Mouse (Mus musculus) heart, postnatal 14 days (tissue): ENCODE results near the gene Fmo5. TPM values are rescaled to one million over a fixed set of nuclear protein-coding genes. Genes with fewer than 3 reads are reported as not detected.

Experiments used
- DNase-seq, 2 experiments: peaks; one replicate each; pipeline ENCODE4 v3.0.0; 2021 to 2022
- intact Hi-C: fragments of 180-260 bp; cut with DNase I; formaldehyde crosslinking; loops from one replicate; pipeline ENCODE4 v1.15.1; 2025
- total RNA-seq, 2 experiments: library from RNA; stranded (reverse); gene quantifications; 2 replicates each; pipeline ENCODE4 v1.2.3; 2021

The Fmo5 gene
- total RNA-seq, 2 experiments from 2014 or later = 8.0 to 9.6 TPM

GRCm38 (mm10) chr3:97627893-97628292 is 711 bp upstream of the Fmo5 start:
- intact Hi-C loops = no loop called here

GRCm38 (mm10) chr3:97629941-97630340 is 1.3 kb downstream of the Fmo5 start:
- intact Hi-C loops = no loop called here
- no peak for DNase-seq

More at GRCm38 (mm10) chr3:97627893-97628292, 711 bp upstream of the Fmo5 start:
- DNase-seq = no peak

- intact Hi-C loops = no loop called here
Measured at GRCm38 (mm10) chr3:97630746-97631145, 2.1 kb downstream of the Fmo5 start.

GRCm38 (mm10) chr3:97631258-97631860 is 2.8 kb downstream of the Fmo5 start:
- intact Hi-C loops = no loop called here
- no peak for DNase-seq

More at GRCm38 (mm10) chr3:97630746-97631145, 2.1 kb downstream of the Fmo5 start:
- DNase-seq = no peak

- no peak for DNase-seq
- intact Hi-C loops = no loop called here
Measured at GRCm38 (mm10) chr3:97633456-97633855, 4.9 kb downstream of the Fmo5 start.

GRCm38 (mm10) chr3:97634288-97634761 is 5.7 kb downstream of the Fmo5 start:
- intact Hi-C loops = no loop called here
- DNase-seq = peak; percentile 76 to 78

- intact Hi-C loops = no loop called here
- DNase-seq = no peak
Measured at GRCm38 (mm10) chr3:97641396-97641795, 12.8 kb downstream of the Fmo5 start.

- DNase-seq = no peak
- intact Hi-C loops = no loop called here
Measured at GRCm38 (mm10) chr3:97642001-97642400, 13.4 kb downstream of the Fmo5 start.

- intact Hi-C loops = no loop called here
- no peak for DNase-seq
Measured at GRCm38 (mm10) chr3:97648518-97648917, 19.9 kb downstream of the Fmo5 start.

GRCm38 (mm10) chr3:97649022-97649421 is 20.4 kb downstream of the Fmo5 start:
- no peak for DNase-seq
- intact Hi-C loops = no loop called here

- DNase-seq = no peak
- intact Hi-C loops = no loop called here
Measured at GRCm38 (mm10) chr3:97649469-97649868, 20.9 kb downstream of the Fmo5 start.

- intact Hi-C loops = no loop called here
- DNase-seq = peak in 1 of 2 experiments; percentile 23
Measured at GRCm38 (mm10) chr3:97651604-97652003, 23.0 kb downstream of the Fmo5 start.

GRCm38 (mm10) chr3:97653781-97654180 is 25.2 kb downstream of the Fmo5 start:
- DNase-seq = no peak
- intact Hi-C loops = no loop called here

GRCm38 (mm10) chr3:97654901-97655300 is 26.3 kb downstream of the Fmo5 start:
- DNase-seq = peak in 1 of 2 experiments; percentile 39
- intact Hi-C loops = no loop called here

GRCm38 (mm10) chr3:97657655-97658411 is 29.2 kb downstream of the Fmo5 start, which contains the start of gene Prkab2:
Gene Prkab2, plus strand, starts transcription at chr3:97658193.
- intact Hi-C loops = loop anchor here (2.0 kb wide), 1 partner anchor 47 kb away; the partner anchor contains the start of gene Chd1l
- DNase-seq = peak; percentile 99

- DNase-seq = peak in 1 of 2 experiments; percentile 14
Measured at GRCm38 (mm10) chr3:97658426-97659193, 30.0 kb downstream of the Fmo5 start.

GRCm38 (mm10) chr3:97659746-97660145 is 31.1 kb downstream of the Fmo5 start:
- no peak for DNase-seq
- intact Hi-C loops = no loop called here

More at GRCm38 (mm10) chr3:97658426-97659193, 30.0 kb downstream of the Fmo5 start:
- intact Hi-C loops = no loop called here

- intact Hi-C loops = no loop called here
- DNase-seq = no peak
Measured at GRCm38 (mm10) chr3:97661206-97661605, 32.6 kb downstream of the Fmo5 start.

GRCm38 (mm10) chr3:97665525-97665924 is 36.9 kb downstream of the Fmo5 start:
- intact Hi-C loops = no loop called here

GRCm38 (mm10) chr3:97666154-97666553 is 37.5 kb downstream of the Fmo5 start:
- DNase-seq = no peak
- intact Hi-C loops = no loop called here

More at GRCm38 (mm10) chr3:97665525-97665924, 36.9 kb downstream of the Fmo5 start:
- no peak for DNase-seq
